ENCODE assay signal across 35 mouse cellular contexts in genomic region chr7:135526574-135527152, GRCm38 (mm10). TPM values are rescaled to one million over a fixed set of nuclear protein-coding genes. Genes with fewer than 3 reads are reported as not detected.
DNase-seq lines count a peak whose midpoint lies in the region; ATAC-seq lines count a peak whose summit lies in the region.
"Had no signal": no experiment of that assay in that cellular context is flagged by ENCODE, and none has a peak within 500 bp of the region (broad histone marks: within the 10 kb centered on the region; RNA-seq: fewer than 3 reads in every experiment).

No protein-coding gene starts in this region.

- H3K27me3 ChIP-seq in kidney, embryonic 15.5 days = no peaks in the 10 kb centered on the region
- no peaks in the 10 kb centered on the region for H3K27me3 ChIP-seq in intestine, embryonic 15.5 days (replicated peaks)
- H3K27me3 ChIP-seq: embryonic facial prominence, embryonic 13.5 days; heart, embryonic 13.5 days; liver, embryonic 12.5 days; midbrain, embryonic 15.5 days; neural tube, embryonic 15.5 days; Patski had no signal

- WGBS in kidney, embryonic 15.5 days = 71% methylated on average over 3 of the region's 3 CpGs
- 47% methylated on average over 3 of the region's 3 CpGs for WGBS in intestine, embryonic 15.5 days

- 0 out of 2 replicates have a peak overlapping the region, but pooled peaks have one; percentile 20 for H3K4me2 ChIP-seq in kidney, embryonic 15.5 days
- peak overlapping the region; percentile 48 for H3K4me2 ChIP-seq in intestine, embryonic 15.5 days (replicated peaks)
- H3K4me2 ChIP-seq: embryonic facial prominence, embryonic 13.5 days; heart, embryonic 13.5 days; liver, embryonic 12.5 days; midbrain, embryonic 15.5 days; neural tube, embryonic 15.5 days had no signal

- H3K9me3 ChIP-seq in kidney, embryonic 15.5 days (replicated peaks) = no peaks in the 10 kb centered on the region; the same call in 1 of the 2 replicates
- H3K9me3 ChIP-seq in intestine, embryonic 15.5 days = no peaks in the 10 kb centered on the region
- H3K9me3 ChIP-seq: embryonic facial prominence, embryonic 13.5 days; heart, embryonic 13.5 days; hindbrain, embryonic 10.5 days; liver, embryonic 12.5 days; midbrain, embryonic 10.5 days; midbrain, embryonic 15.5 days; neural tube, embryonic 15.5 days had no signal

- H3K4me3 ChIP-seq in kidney, embryonic 15.5 days (replicated peaks) = 0 out of 2 replicates have a peak overlapping the region, but pooled peaks have one; percentile 6
- peak overlapping the region; percentile 29 for H3K4me3 ChIP-seq in intestine, embryonic 15.5 days (replicated peaks)
- H3K4me3 ChIP-seq: embryonic facial prominence, embryonic 13.5 days; erythroblast, embryonic 14.5 days; gastrocnemius, adult 2 months; heart, embryonic 13.5 days; hindbrain, embryonic 10.5 days; liver, embryonic 12.5 days; midbrain, embryonic 10.5 days; midbrain, embryonic 15.5 days; neural tube, embryonic 15.5 days had no signal

- no peak for ATAC-seq in kidney, embryonic 15.5 days (replicated peaks; ENCODE audit: low FRiP score)
- ATAC-seq in common myeloid progenitor, adult 5-6 weeks (replicated peaks; ENCODE audit: low read depth, poor library complexity, severe bottlenecking) = peak; percentile 31; the same call in 1 of the 2 replicates
- no peak for ATAC-seq in intestine, embryonic 15.5 days
- ATAC-seq in megakaryocyte progenitor cell, adult 5-6 weeks (replicated peaks; ENCODE audit: poor library complexity) = peak; percentile 62
- ATAC-seq: forebrain, embryonic 16.5 days; hindbrain, postnatal 0 days; liver, embryonic 12.5 days; liver, postnatal 0 days; midbrain, embryonic 15.5 days; Patski had no signal

- H3K36me3 ChIP-seq in kidney, embryonic 15.5 days = no peaks in the 10 kb centered on the region
- H3K36me3 ChIP-seq in intestine, embryonic 15.5 days = no peaks in the 10 kb centered on the region
- H3K36me3 ChIP-seq: embryonic facial prominence, embryonic 13.5 days; heart, embryonic 13.5 days; hindbrain, embryonic 10.5 days; liver, embryonic 12.5 days; midbrain, embryonic 10.5 days; midbrain, embryonic 15.5 days; neural tube, embryonic 15.5 days had no signal

- no peak overlapping the region for H3K27ac ChIP-seq in kidney, embryonic 15.5 days
- H3K27ac ChIP-seq in intestine, embryonic 15.5 days = no peak overlapping the region; the same call in 1 of the 2 replicates
- H3K27ac ChIP-seq: embryonic facial prominence, embryonic 13.5 days; gastrocnemius, adult 2 months; heart, embryonic 13.5 days; hindbrain, embryonic 10.5 days; hindbrain, postnatal 0 days; liver, embryonic 12.5 days; midbrain, embryonic 10.5 days; midbrain, embryonic 15.5 days; neural tube, embryonic 15.5 days; stomach, postnatal 0 days had no signal

- H3K4me1 ChIP-seq in kidney, embryonic 15.5 days = peaks cover 27% of the 10 kb centered on the region
- peaks cover 8% of the 10 kb centered on the region; the same call in 1 of the 2 replicates for H3K4me1 ChIP-seq in intestine, embryonic 15.5 days (replicated peaks)
- H3K4me1 ChIP-seq: liver, embryonic 12.5 days; midbrain, embryonic 15.5 days; neural tube, embryonic 15.5 days had no signal

- no peak overlapping the region for H3K9ac ChIP-seq in kidney, embryonic 15.5 days
- H3K9ac ChIP-seq in intestine, embryonic 15.5 days = no peak overlapping the region
- H3K9ac ChIP-seq: embryonic facial prominence, embryonic 13.5 days; heart, embryonic 13.5 days; liver, embryonic 12.5 days; liver, postnatal 0 days; midbrain, embryonic 15.5 days; neural tube, embryonic 15.5 days had no signal

- DNase-seq in kidney, adult 18-20 months = no peak
- DNase-seq in thymus, postnatal 25 days = no peak
- no peak for DNase-seq in T-cell, adult 2 months (ENCODE audit: low spot score)
- DNase-seq: adrenal gland, postnatal 14 days; cerebellum, adult 11 months; cerebellum, adult 9-11 months; gastrocnemius, adult 2 months; gastrocnemius, postnatal 36 days; heart, postnatal 14 days; layer of hippocampus, postnatal 36 days; left cerebral cortex, postnatal 4 days; liver, postnatal 0 days; lung, postnatal 4 days; right cerebral cortex, postnatal 25 days; thymus, adult 18-20 months had no signal

RNA-seq across cellular contexts. Expression of gene Clrn3, which starts 1.8 kb away (rescaled TPM):
- polyA plus RNA-seq in kidney, embryonic 15.5 days (2015; fragmentation: Nextera tagmentation; extraction: Ambion mirVana) = 8.9 and 9.4 TPM in 2 replicates
- total RNA-seq in common myeloid progenitor, adult 5-6 weeks (2017) = not detected in 2 replicates
- polyA plus RNA-seq in intestine, embryonic 15.5 days (2015; fragmentation: Nextera tagmentation; extraction: Ambion mirVana) = 28.1 and 30.2 TPM in 2 replicates
- 0.07 TPM in 1 of 2 replicates, not detected in the other for total RNA-seq in megakaryocyte progenitor cell, adult 5-6 weeks (2015)
- total RNA-seq in megakaryocyte progenitor cell, adult 5-6 weeks (2017) = not detected in 2 replicates
- total RNA-seq: adrenal gland, postnatal 14 days; gastrocnemius, adult 2 months; gastrocnemius, postnatal 36 days; heart, postnatal 14 days; hindbrain, postnatal 0 days; layer of hippocampus, postnatal 36 days; left cerebral cortex, postnatal 4 days; MEL had no signal
- polyA plus RNA-seq: embryonic facial prominence, embryonic 13.5 days; erythroblast, embryonic 14.5 days; forebrain, embryonic 11.5 days; forebrain, embryonic 16.5 days; heart, embryonic 13.5 days; hindbrain, embryonic 10.5 days; hindbrain, postnatal 0 days; liver, embryonic 12.5 days; liver, postnatal 0 days; lung, embryonic 16.5 days; midbrain, embryonic 10.5 days; midbrain, embryonic 15.5 days; neural tube, embryonic 15.5 days; Patski; spleen, adult 2 months had no signal

RNA-seq across cellular contexts. Expression of gene Ptpre, which starts 10.6 kb away (rescaled TPM):
- 1.6 TPM in 2 replicates for polyA plus RNA-seq in kidney, embryonic 15.5 days (2015; fragmentation: Nextera tagmentation; extraction: Ambion mirVana)
- total RNA-seq in common myeloid progenitor, adult 5-6 weeks (2017) = 80.7 and 86.9 TPM in 2 replicates
- polyA plus RNA-seq in intestine, embryonic 15.5 days (2015; fragmentation: Nextera tagmentation; extraction: Ambion mirVana) = 2.4 and 2.6 TPM in 2 replicates
- 61.4 and 74.2 TPM in 2 replicates for total RNA-seq in megakaryocyte progenitor cell, adult 5-6 weeks (2015)
- total RNA-seq in megakaryocyte progenitor cell, adult 5-6 weeks (2017) = 49.6 and 59.1 TPM in 2 replicates

Comparison
In these comparisons a context has a peak if more than half of its experiments do, and no peak if none do; other contexts are left out.
1. ATAC-seq: peak in common myeloid progenitor, adult 5-6 weeks (single experiment) and megakaryocyte progenitor cell, adult 5-6 weeks (single experiment); none in kidney, embryonic 15.5 days (single experiment) and intestine, embryonic 15.5 days (single experiment).